Mouse (Mus musculus): Measurements from ENCODE around the gene Ccnd3.

DNA sequence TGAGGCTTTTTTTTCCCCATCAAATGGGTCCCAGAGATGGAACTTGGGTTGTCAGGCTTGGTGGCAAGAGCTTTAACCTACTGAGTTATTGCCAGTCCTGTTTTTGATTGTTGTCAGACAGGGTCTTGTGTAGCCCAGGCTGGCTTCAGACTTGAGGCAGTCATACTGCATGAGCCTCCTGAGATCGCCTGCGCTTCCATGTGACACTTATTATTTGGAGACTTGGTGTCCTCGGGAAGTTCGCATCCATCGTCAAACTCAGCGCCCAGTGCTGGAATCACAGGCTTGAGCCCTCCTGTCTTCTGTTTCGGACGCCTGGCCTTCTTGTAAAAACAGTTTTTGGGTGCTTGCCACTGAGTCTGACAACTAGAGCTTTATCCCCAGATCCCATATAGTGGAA, 111.3 kb downstream of the Ccnd3 start:
- TF ChIP-seq POLR2A (IDR thresholded peaks at IDR 0.05; ENCODE audit: extremely low read depth, insufficient read depth, low read length): no peak
- no peak for TF ChIP-seq CTCF (IDR thresholded peaks at IDR 0.05; ENCODE audit: low read depth, low read length)
